Mouse (Mus musculus) ES-Bruce4 (cell line): ENCODE results near the gene Med23. TPM values are rescaled to one million over a fixed set of nuclear protein-coding genes. Genes with fewer than 3 reads are reported as not detected.

Experiments
- H3K27ac ChIP-seq: 2 replicates; pipeline ENCODE4 v1.5.1; 2012; ENCODE audit warnings: low read length, inconsistent platforms; ENCODE audit not compliant: insufficient read depth
- H3K27me3 ChIP-seq: 2 replicates; pipeline ENCODE4 v1.6.1; 2012; ENCODE audit warnings: mild to moderate bottlenecking, low read length, inconsistent platforms; ENCODE audit not compliant: control insufficient read depth, poor library complexity, insufficient read depth, severe bottlenecking
- H3K36me3 ChIP-seq: 2 replicates; pipeline ENCODE4 v1.6.1; 2012; ENCODE audit warnings: inconsistent platforms, mild to moderate bottlenecking, low read length, moderate library complexity; ENCODE audit not compliant: control insufficient read depth, poor library complexity, insufficient read depth, severe bottlenecking
- H3K4me1 ChIP-seq: one replicate; pipeline ENCODE4 v1.8.1; 2011; ENCODE audit warnings: low read length; ENCODE audit not compliant: control insufficient read depth, insufficient read depth
- H3K4me3 ChIP-seq: 2 replicates; pipeline ENCODE4 v1.5.1; 2011; ENCODE audit warnings: low read depth, mild to moderate bottlenecking, low read length
- H3K9ac ChIP-seq: 2 replicates; pipeline ENCODE4 v1.6.1; 2012; ENCODE audit warnings: low read depth, mild to moderate bottlenecking, inconsistent platforms; ENCODE audit not compliant: poor library complexity, severe bottlenecking
- H3K9me3 ChIP-seq: replicated peaks from 2 replicates; pipeline ENCODE4 v1.6.1; 2012; ENCODE audit warnings: mild to moderate bottlenecking, low read length, inconsistent platforms; ENCODE audit not compliant: control insufficient read depth, poor library complexity, insufficient read depth, severe bottlenecking
- CTCF ChIP-seq: IDR thresholded peaks from one replicate; pipeline ENCODE4 v1.8.1; 2011; ENCODE audit warnings: low read depth, low read length
- EP300 ChIP-seq: IDR thresholded peaks from 2 replicates; pipeline ENCODE4 v1.6.1; 2011; ENCODE audit warnings: low read depth, low read length; ENCODE audit not compliant: insufficient read depth
- POLR2A ChIP-seq: IDR thresholded peaks from one replicate; pipeline ENCODE4 v1.8.1; 2011; ENCODE audit warnings: low read length; ENCODE audit not compliant: insufficient read depth
- polyA plus RNA-seq: library from polyadenylated mRNA; stranded (reverse); fragments of >200 nt; gene quantifications from 2 replicates; pipeline ENCODE4 v1.2.4, GENCODE M21; 2011; ENCODE audit warnings: low read depth; ENCODE audit not compliant: missing spikeins, insufficient read depth, insufficient read length

The Med23 gene
- polyA plus RNA-seq, 1 experiment, result 43.2 TPM

DNA sequence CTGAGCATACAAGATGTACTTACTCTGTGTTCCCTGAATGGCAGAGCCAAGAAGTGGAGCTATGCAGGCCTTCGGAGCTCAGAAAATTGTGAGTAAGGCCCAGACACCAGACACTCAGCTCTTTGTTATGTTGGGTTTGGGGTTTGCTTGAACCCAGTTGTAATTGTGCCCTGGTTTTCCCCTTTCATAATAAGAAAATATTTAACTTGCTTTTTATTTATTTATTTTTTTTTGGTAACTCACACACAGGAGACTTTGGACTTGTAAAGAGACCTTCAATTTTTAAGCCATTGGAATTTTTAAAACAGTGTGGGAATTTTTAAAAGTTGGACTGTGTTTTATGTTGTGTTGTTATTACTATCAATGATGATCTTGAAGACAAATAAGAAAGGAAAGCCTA lies 27.1 kb upstream of the Med23 start, which contains the start of gene Enpp3:
Enpp3 (minus strand) TSS at position 148 of the 400 bp plus-strand sequence.
- no peak within 1 kb of the TSS for H3K27ac ChIP-seq
- TF ChIP-seq CTCF (no peak), POLR2A (no peak), EP300 (no peak)
- no peaks in the 10 kb centered on the region for H3K27me3 ChIP-seq
- H3K9me3 ChIP-seq, result peaks cover 14% of the 10 kb centered on the region
- H3K9ac ChIP-seq, result no peak within 1 kb of the TSS
- no peaks in the 10 kb centered on the region for H3K4me1 ChIP-seq
- H3K4me3 ChIP-seq, result no peak within 1 kb of the TSS
- H3K36me3 ChIP-seq, result no peaks in the 10 kb centered on the region

- no peak overlapping the region for H3K9ac ChIP-seq
- TF ChIP-seq EP300 (no peak), POLR2A (no peak), CTCF (no peak)
- H3K4me3 ChIP-seq, result no peak overlapping the region
- H3K9me3 ChIP-seq, result peaks cover 7% of the 10 kb centered on the region; the same call in 1 of the 2 replicates
- H3K36me3 ChIP-seq, result no peaks in the 10 kb centered on the region
- 0 out of 2 replicates have a peak overlapping the region, but pooled peaks have one; percentile 36 for H3K27ac ChIP-seq
- no peaks in the 10 kb centered on the region for H3K4me1 ChIP-seq
- H3K27me3 ChIP-seq, result no peaks in the 10 kb centered on the region
Measured at GRCm38 (mm10) chr10:24863146-24863545, 6.6 kb upstream of the Med23 start.

GRCm38 (mm10) chr10:24864434-24864833 lies 5.4 kb upstream of the Med23 start:
- Histone ChIP-seq H3K27ac (0 out of 2 replicates have a peak overlapping the region, but pooled peaks have one; percentile 64), H3K4me1 (no peaks in the 10 kb centered on the region), H3K9me3 (peaks cover 7% of the 10 kb centered on the region; the same call in 1 of the 2 replicates), H3K36me3 (no peaks in the 10 kb centered on the region), H3K9ac (no peak overlapping the region), H3K27me3 (no peaks in the 10 kb centered on the region), H3K4me3 (no peak overlapping the region)
- TF ChIP-seq CTCF (peak; percentile 39), EP300 (no peak)

DNA sequence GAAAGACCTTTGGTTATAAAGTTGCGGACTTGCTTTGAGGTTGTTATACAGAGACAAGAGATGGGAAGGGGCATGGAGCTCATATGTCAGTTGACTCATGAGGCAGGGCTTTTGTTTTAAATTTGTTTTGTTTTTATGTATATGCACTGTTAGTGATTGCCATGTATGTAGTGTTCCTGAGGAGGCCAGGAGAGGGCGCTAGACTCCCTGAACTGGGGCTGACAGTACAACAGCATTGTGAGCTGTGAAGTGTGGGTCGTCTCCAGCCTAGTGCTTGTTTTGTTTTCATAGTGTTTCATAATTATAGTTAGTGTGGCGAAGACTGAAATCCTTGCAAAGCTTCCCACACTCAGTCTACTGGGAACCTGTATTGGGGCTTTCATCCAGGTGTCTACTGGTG lies 3.8 kb downstream of the Med23 start:
- peaks cover 27% of the 10 kb centered on the region for H3K36me3 ChIP-seq
- TF ChIP-seq CTCF, result peak; percentile 73
- TF ChIP-seq POLR2A, result no peak
- no peaks in the 10 kb centered on the region for H3K4me1 ChIP-seq

DNA sequence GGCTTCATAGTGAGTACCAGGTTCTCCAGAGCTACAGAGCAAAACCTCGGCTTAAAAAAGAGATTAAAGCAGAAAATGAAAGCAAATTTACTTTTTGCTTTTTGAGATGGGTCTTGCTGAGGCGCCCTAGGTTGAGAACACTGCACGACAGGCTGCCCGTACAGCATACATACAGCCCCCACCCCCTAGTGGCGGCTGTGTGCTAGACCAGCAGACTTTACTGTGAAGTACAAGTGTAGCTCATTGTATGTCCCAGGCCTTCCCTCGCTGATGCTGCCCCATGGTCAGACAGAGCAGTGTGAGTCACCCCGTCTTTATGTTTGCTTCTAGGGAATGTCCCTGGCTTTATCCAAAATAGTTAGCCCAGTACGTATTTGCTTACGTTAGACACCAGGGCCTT lies 16.2 kb downstream of the Med23 start:
- TF ChIP-seq POLR2A (no peak), CTCF (peak; percentile 68), EP300 (no peak)
- peaks cover 27% of the 10 kb centered on the region for H3K36me3 ChIP-seq
- no peaks in the 10 kb centered on the region for H3K4me1 ChIP-seq
- no peak overlapping the region for H3K27ac ChIP-seq
- H3K9me3 ChIP-seq, result no peaks in the 10 kb centered on the region
- H3K27me3 ChIP-seq, result no peaks in the 10 kb centered on the region
- H3K4me3 ChIP-seq, result no peak overlapping the region
- H3K9ac ChIP-seq, result no peak overlapping the region

More for the DNA sequence above, 3.8 kb downstream of the Med23 start:
- no peak overlapping the region for H3K27ac ChIP-seq
- H3K27me3 ChIP-seq, result no peaks in the 10 kb centered on the region
- no peak overlapping the region for H3K4me3 ChIP-seq
- no peaks in the 10 kb centered on the region for H3K9me3 ChIP-seq
- no peak overlapping the region for H3K9ac ChIP-seq

- Histone ChIP-seq H3K9me3 (no peaks in the 10 kb centered on the region), H3K36me3 (peaks cover 30% of the 10 kb centered on the region), H3K9ac (no peak overlapping the region), H3K27me3 (no peaks in the 10 kb centered on the region), H3K27ac (no peak overlapping the region), H3K4me1 (no peaks in the 10 kb centered on the region), H3K4me3 (no peak overlapping the region)
- no peak for TF ChIP-seq CTCF
- TF ChIP-seq POLR2A, result no peak
- TF ChIP-seq EP300, result no peak
Measured at GRCm38 (mm10) chr10:24888343-24888742, 18.6 kb downstream of the Med23 start.
